Mouse (Mus musculus) heart, adult 2 months (tissue): ENCODE measurements at regions not wholly inside any gene's neighbourhood (a gene's known extent, or its start where the extent isn't known, plus 50 kb on each side); places are given as distances from the start of the nearest gene placed in this dataset.

Source experiments
- DNase-seq, 2 experiments: peaks; one replicate each; pipeline ENCODE4 v3.0.0; 2021
- H3K27ac ChIP-seq: fragments of 200-600 bp; 2 replicates; pipeline ENCODE4 v1.8.1; 2022
- H3K27me3 ChIP-seq: fragments of 200-500 bp; 2 replicates; pipeline ENCODE4 v1.6.1; 2012; ENCODE audit warnings: mild to moderate bottlenecking, low read length, inconsistent platforms, mixed read lengths; ENCODE audit not compliant: control insufficient read depth, insufficient read depth
- H3K36me3 ChIP-seq: fragments of 200-500 bp; 2 replicates; pipeline ENCODE4 v1.6.1; 2012; ENCODE audit warnings: low read length, inconsistent platforms; ENCODE audit not compliant: control insufficient read depth, insufficient read depth
- H3K4me1 ChIP-seq: fragments of 200-500 bp; 2 replicates; pipeline ENCODE4 v1.6.1; 2011; ENCODE audit warnings: low read length; ENCODE audit not compliant: control insufficient read depth, insufficient read depth
- H3K4me3 ChIP-seq: fragments of 200-600 bp; 2 replicates; pipeline ENCODE4 v1.8.1; 2022
- H3K79me2 ChIP-seq: fragments of 200-500 bp; replicated peaks from 2 replicates; pipeline ENCODE4 v1.6.1; 2012; ENCODE audit warnings: mild to moderate bottlenecking, inconsistent platforms, low read length, moderate library complexity, mixed read lengths; ENCODE audit not compliant: control insufficient read depth, insufficient read depth
- H3K9ac ChIP-seq: fragments of 200-500 bp; 2 replicates; pipeline ENCODE4 v1.6.1; 2012; ENCODE audit warnings: low read depth, mild to moderate bottlenecking, control low read depth, inconsistent platforms, low read length, mixed read lengths
- CTCF ChIP-seq: fragments of 200-600 bp; IDR thresholded peaks from 2 replicates; pipeline ENCODE4 v1.8.1; 2022; ENCODE audit warnings: antibody characterized with exemption, mild to moderate bottlenecking, moderate library complexity
- EP300 ChIP-seq: fragments of 200-500 bp; IDR thresholded peaks from 2 replicates; pipeline ENCODE4 v1.6.1; 2011; ENCODE audit warnings: low read depth, low read length, control low read depth; ENCODE audit not compliant: insufficient read depth
- POLR2A ChIP-seq: fragments of 200-500 bp; IDR thresholded peaks from 2 replicates; pipeline ENCODE4 v1.6.1; 2011; ENCODE audit warnings: mild to moderate bottlenecking, low read depth, low read length, control low read depth; ENCODE audit not compliant: insufficient read depth
- WGBS: fragments of 180-500 bp; shearing (Covaris S2); methylation state at CpG from one replicate; pipeline ENCODE4 v1.1.7; 2018; 5-methylcytosine and 5-hydroxymethylcytosine counted together
- intact Hi-C: fragments of 180-260 bp; cut with DNase I; formaldehyde crosslinking; loops from one replicate; pipeline ENCODE4 v1.15.1; 2025

DNA sequence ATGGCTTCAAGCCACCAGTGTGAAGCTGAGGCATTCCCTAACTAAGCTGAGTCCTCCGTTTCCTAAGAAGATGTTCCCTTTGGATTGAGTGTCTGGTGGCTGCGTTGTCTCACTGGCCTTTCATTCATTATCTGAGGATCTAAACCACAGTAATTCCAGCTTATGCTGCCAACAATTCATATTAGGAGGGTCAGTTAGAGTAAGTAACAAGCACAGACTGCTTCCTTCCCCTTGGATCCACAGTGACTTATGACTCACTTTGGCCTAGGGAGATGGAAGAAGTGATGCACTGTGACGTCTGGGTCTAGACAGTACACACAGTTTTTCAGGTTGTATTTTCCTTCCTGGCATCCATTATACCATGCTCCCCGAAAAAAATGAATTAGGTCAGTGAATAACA lies 57.8 kb upstream of the Npy start:
- H3K36me3 ChIP-seq = no peaks in the 10 kb centered on the region
- no peaks in the 10 kb centered on the region for H3K79me2 ChIP-seq
- no peaks in the 10 kb centered on the region for H3K27me3 ChIP-seq
- intact Hi-C loops = no loop called here
- TF ChIP-seq EP300 = no peak
- TF ChIP-seq CTCF = no peak
- no peak for TF ChIP-seq POLR2A
- no peak overlapping the region for H3K9ac ChIP-seq
- no peak overlapping the region for H3K4me3 ChIP-seq
- no peak for DNase-seq
- no peak overlapping the region for H3K27ac ChIP-seq
- WGBS = 51% methylated on average over 4 of the region's 4 CpGs
- no peaks in the 10 kb centered on the region for H3K4me1 ChIP-seq

DNA sequence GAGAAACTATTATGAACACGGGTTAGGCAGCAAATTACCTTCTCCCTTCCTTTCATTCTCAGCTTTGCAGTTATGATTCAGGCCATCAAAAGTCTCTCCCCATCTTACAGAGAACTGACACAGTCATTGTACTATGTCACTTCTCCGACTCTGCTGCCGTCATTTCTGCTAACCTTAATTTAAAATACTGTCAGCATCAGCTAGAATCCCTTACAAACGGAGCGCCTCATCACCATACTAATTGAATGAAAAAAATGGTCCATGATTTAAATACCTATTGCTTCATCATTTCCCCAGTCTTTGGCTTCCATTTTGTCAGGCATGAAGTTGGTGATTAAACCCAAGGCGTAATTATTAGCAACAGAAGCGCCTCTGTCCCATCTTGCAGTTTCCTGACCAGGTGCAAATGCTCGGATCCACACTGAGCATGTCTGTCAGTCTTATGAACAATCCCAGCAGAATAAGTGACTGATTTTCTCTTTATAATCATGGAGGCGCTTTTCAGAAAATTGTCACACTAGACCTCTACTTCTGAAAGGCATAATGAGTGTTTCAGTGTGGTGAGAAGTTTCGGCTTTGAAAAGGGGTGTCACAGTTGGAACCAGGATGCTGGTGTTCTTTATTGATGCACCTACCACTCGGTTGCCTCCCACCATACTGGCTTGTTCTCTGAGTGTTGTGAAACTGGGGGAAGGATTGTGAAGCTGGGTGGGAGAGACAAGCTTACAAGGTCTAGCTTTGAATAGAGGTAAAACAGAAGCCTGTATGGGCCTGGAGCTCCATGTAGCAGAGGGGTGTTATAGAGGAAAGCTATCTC lies 52.4 kb upstream of the Npy start:
- Histone ChIP-seq H3K4me3 (no peak overlapping the region), H3K4me1 (no peaks in the 10 kb centered on the region), H3K27me3 (no peaks in the 10 kb centered on the region), H3K9ac (no peak overlapping the region), H3K36me3 (no peaks in the 10 kb centered on the region), H3K27ac (no peak overlapping the region), H3K79me2 (no peaks in the 10 kb centered on the region)
- no peak for TF ChIP-seq CTCF
- no peak for TF ChIP-seq POLR2A
- TF ChIP-seq EP300 = no peak
- 86% methylated on average over 11 of the region's 11 CpGs for WGBS
- intact Hi-C loops = no loop called here
- DNase-seq = no peak
